Mouse (Mus musculus) intestine, embryonic 15.5 days (tissue): ENCODE results near the gene Ccer1. TPM values are rescaled to one million over a fixed set of nuclear protein-coding genes. Genes with fewer than 3 reads are reported as not detected.
"Not testable (repeated sequence)": the region's sequence is repeated elsewhere in the genome, so short reads cannot be mapped to it uniquely, and the experiment has no call there.

Source experiments
- ATAC-seq: fragments of 200-750 bp; cut with Nextera tagmentation; 2 replicates; pipeline ENCODE4 v1.8.0; 2017; ENCODE audit warnings: moderate TSS enrichment, moderate library complexity
- H3K27ac ChIP-seq: fragments of 300-500 bp; sonication (generic); 2 replicates; pipeline ENCODE4 v1.5.1; 2015; ENCODE audit warnings: mild to moderate bottlenecking, inconsistent platforms
- H3K27me3 ChIP-seq: fragments of 300-500 bp; sonication (generic); replicated peaks from 2 replicates; pipeline ENCODE4 v1.6.1; 2015; ENCODE audit warnings: inconsistent platforms
- H3K36me3 ChIP-seq: fragments of 300-500 bp; sonication (generic); 2 replicates; pipeline ENCODE4 v1.6.1; 2015; ENCODE audit warnings: inconsistent platforms
- H3K4me1 ChIP-seq: fragments of 300-500 bp; sonication (generic); replicated peaks from 2 replicates; pipeline ENCODE4 v1.6.1; 2015; ENCODE audit warnings: inconsistent platforms
- H3K4me2 ChIP-seq: fragments of 300-500 bp; sonication (generic); replicated peaks from 2 replicates; pipeline ENCODE4 v1.6.1; 2015; ENCODE audit warnings: mild to moderate bottlenecking, inconsistent platforms
- H3K4me3 ChIP-seq: fragments of 300-500 bp; sonication (generic); replicated peaks from 2 replicates; pipeline ENCODE4 v1.5.1; 2015; ENCODE audit warnings: inconsistent platforms
- H3K9ac ChIP-seq: fragments of 300-500 bp; sonication (generic); 2 replicates; pipeline ENCODE4 v1.6.1; 2015; ENCODE audit warnings: inconsistent platforms
- H3K9me3 ChIP-seq: fragments of 300-500 bp; sonication (generic); 2 replicates; pipeline ENCODE4 v1.6.1; 2016; ENCODE audit warnings: inconsistent platforms
- WGBS: fragments of 180-500 bp; shearing (Covaris S2); methylation state at CpG from one replicate; pipeline ENCODE4 v1.1.7; 2015; 5-methylcytosine and 5-hydroxymethylcytosine counted together
- polyA plus RNA-seq: library from polyadenylated mRNA; unstranded; fragments of >200 nt; fragmentation: Nextera tagmentation; extraction: Ambion mirVana; gene quantifications from 2 replicates; pipeline ENCODE4 v1.2.1, GENCODE M21; 2015

The Ccer1 gene
- polyA plus RNA-seq, 1 experiment from 2014 or later, result not detected

DNA sequence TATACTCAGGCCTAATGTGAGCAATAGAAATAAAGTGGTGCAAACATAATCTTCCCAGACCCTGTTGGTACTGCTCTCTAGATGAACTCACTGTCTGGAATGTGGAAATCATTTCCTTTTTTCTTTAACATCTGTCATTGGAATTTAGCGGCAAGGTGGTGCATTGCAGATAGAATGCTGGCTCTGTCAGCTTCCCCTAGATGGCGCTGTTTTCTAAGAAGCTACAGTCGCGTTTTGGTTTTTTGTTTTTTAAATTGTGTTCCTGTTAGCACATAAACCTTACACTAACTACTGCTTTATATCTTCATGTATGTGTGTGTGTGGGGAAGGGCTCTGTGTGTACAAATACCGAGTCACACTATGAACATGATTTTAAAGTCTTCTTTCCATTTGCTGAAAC, 19.8 kb downstream of the Ccer1 start:
- ATAC-seq, result peak; percentile 45; the same call in 1 of the 2 replicates

DNA sequence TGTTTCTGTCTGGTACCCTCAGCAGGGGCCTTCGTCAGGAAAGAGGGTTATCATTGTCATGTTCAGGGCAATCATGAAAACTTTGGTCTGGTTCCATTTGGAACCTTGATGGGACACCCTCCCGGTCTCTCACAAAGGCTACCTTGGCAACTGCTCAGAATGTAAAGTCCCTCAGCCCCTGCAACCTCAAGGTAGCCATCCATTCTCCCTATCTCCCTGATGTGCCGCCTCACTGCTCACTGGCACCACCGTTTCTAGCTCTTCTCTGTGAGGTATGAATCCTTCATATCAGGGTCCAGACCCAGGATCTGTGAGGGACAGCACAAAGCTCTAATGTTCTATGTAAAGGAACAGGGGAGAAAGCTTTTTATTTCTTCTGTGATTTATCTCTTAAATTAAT, 21.7 kb downstream of the Ccer1 start:
- H3K4me3 ChIP-seq, result no peak overlapping the region
- H3K27ac ChIP-seq, result no peak overlapping the region
- ATAC-seq, result no peak
- H3K4me2 ChIP-seq, result no peak overlapping the region
- no peaks in the 10 kb centered on the region for H3K36me3 ChIP-seq
- 76% methylated on average over 4 of the region's 4 CpGs for WGBS
- H3K9ac ChIP-seq, result no peak overlapping the region
- no peaks in the 10 kb centered on the region for H3K27me3 ChIP-seq
- no peaks in the 10 kb centered on the region for H3K9me3 ChIP-seq
- no peaks in the 10 kb centered on the region for H3K4me1 ChIP-seq

More for the DNA sequence above, 19.8 kb downstream of the Ccer1 start:
- H3K4me1 ChIP-seq, result no peaks in the 10 kb centered on the region
- no peak overlapping the region for H3K4me3 ChIP-seq
- H3K9me3 ChIP-seq, result no peaks in the 10 kb centered on the region
- no peak overlapping the region for H3K9ac ChIP-seq
- no peak overlapping the region for H3K4me2 ChIP-seq
- H3K27ac ChIP-seq, result no peak overlapping the region
- H3K36me3 ChIP-seq, result no peaks in the 10 kb centered on the region
- 3% methylated on average over 5 of the region's 5 CpGs for WGBS
- H3K27me3 ChIP-seq, result no peaks in the 10 kb centered on the region

DNA sequence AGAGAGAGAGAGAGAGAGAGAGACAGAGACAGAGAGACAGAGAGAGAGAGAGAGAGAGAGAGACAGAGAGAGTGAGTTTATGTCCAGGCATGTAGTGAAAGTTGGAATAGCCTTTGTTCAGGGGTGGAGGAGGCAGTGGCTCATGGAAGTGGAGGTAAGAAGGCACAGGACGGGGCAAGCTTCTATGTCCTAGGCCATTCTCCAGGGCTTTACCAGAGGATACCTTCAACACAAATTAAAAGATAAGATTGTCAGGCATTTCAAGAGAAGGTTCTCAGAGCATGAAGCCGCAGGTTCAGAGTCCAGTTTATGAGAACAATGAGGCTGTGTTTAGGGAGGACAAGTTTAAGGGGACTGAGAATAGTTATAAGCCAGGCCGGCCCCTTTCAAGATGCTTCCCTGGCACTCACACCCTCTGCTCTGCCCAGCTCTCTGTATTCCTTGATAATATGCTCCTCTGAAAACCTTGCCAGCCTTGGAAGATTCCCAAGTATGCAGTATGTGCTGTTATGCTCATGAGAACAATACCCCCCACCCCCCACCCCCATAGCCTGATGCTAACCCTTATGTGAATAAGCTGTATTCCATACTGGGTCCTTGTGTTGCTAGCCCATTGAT, 22.5 kb downstream of the Ccer1 start:
- Histone ChIP-seq H3K36me3 (no peaks in the 10 kb centered on the region), H3K4me2 (no peak overlapping the region), H3K4me3 (no peak overlapping the region), H3K9ac (no peak overlapping the region), H3K27ac (no peak overlapping the region), H3K9me3 (no peaks in the 10 kb centered on the region), H3K27me3 (no peaks in the 10 kb centered on the region), H3K4me1 (no peaks in the 10 kb centered on the region)
- ATAC-seq, result peak; percentile 75; the same call in 1 of the 2 replicates
- 70% methylated on average over 3 of the region's 3 CpGs for WGBS

DNA sequence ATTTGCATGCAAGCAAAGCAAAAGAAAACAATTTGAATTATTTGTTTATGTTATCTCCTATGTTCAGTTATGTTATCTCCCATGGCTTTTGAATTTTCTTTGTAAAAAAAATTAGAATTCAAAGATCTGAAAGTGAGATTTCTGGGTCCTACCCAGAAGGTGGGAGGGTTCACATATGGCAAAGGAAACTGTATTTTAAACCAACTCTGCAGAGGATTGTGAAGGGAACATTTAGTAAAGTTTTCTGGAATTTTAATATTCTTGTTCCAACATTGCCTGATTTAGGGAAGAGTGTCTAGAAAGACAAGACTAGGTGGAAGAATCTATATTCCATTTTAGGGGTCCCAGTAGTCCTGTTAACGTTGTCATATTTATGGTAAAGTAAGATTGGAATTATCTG, 24.4 kb downstream of the Ccer1 start:
- Histone ChIP-seq H3K4me3 (no peak overlapping the region), H3K4me1 (no peaks in the 10 kb centered on the region), H3K27ac (no peak overlapping the region), H3K27me3 (no peaks in the 10 kb centered on the region), H3K36me3 (no peaks in the 10 kb centered on the region), H3K9me3 (no peaks in the 10 kb centered on the region), H3K9ac (no peak overlapping the region), H3K4me2 (no peak overlapping the region)
- no peak for ATAC-seq
- WGBS, result 79% methylated on average over 1 of the region's 1 CpGs

DNA sequence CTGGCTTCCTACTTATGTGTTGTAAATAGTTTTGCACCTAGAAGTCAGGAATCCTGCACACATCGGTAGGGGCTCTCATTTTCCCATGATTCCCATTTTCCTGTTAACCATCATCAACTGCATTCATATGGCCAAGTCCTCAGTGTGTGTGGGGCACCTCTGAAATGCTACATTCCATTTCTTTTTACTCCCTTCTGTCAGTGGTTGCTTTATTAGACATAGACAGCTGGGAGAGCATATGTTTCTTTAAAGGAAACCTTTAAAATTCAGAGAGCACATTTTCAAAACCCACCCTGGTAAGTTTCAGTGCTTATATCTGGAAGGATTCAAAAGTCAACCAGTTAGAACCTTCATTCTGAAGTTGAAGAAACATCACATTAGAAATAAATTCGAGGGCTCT, 25.2 kb downstream of the Ccer1 start:
- Histone ChIP-seq H3K4me3 (no peak overlapping the region), H3K4me2 (no peak overlapping the region), H3K9ac (no peak overlapping the region), H3K27me3 (no peaks in the 10 kb centered on the region), H3K36me3 (no peaks in the 10 kb centered on the region), H3K9me3 (no peaks in the 10 kb centered on the region), H3K27ac (no peak overlapping the region), H3K4me1 (no peaks in the 10 kb centered on the region)
- no peak for ATAC-seq
- 69% methylated on average over 2 of the region's 2 CpGs for WGBS

DNA sequence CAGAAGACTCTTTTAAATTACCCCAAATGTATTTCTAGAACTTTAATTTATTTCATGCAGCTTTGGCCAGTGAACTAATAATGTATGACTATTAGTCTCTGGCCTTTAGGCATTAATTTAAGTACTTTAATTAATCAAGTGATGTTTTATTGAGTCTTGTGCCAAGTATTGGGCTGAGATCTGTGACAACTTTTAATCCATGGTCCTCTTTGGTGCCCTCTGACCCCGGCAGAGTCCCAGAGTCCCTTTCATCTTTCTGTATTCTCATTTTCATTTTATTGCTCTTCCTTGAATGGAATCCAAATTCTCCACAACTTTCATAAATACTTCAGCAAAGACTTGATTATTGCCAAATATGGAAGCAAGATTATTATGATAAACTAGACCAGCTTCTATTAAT, 27.8 kb downstream of the Ccer1 start:
- Histone ChIP-seq H3K27ac (no peak overlapping the region), H3K4me2 (no peak overlapping the region), H3K36me3 (no peaks in the 10 kb centered on the region), H3K27me3 (no peaks in the 10 kb centered on the region), H3K9me3 (no peaks in the 10 kb centered on the region), H3K9ac (no peak overlapping the region), H3K4me1 (no peaks in the 10 kb centered on the region), H3K4me3 (no peak overlapping the region)
- WGBS, result 57% methylated on average over 1 of the region's 1 CpGs
- ATAC-seq, result no peak

DNA sequence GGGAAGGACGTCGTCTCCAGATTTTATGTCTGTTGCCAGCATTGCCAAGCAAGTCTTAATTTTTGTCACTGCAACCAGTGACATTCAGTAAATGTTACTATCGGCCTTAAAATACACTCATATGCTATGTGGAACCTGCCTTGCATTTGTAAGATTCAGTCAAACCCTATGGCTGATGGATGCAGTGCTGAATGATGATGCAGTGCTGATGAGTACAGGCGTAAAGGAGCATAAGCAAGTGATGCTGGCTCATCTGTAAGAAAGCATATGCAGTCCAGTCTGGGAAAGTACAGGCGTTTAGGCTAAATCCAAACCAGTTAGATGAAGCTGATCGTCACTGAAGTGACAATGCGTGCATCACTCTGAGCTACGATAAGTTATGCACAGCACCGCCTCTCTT, 29.9 kb downstream of the Ccer1 start:
- Histone ChIP-seq H3K9ac (no peak overlapping the region), H3K4me3 (no peak overlapping the region), H3K27ac (no peak overlapping the region), H3K27me3 (no peaks in the 10 kb centered on the region), H3K36me3 (no peaks in the 10 kb centered on the region), H3K9me3 (no peaks in the 10 kb centered on the region), H3K4me2 (no peak overlapping the region), H3K4me1 (no peaks in the 10 kb centered on the region)
- ATAC-seq, result no peak
- 96% methylated on average over 9 of the region's 9 CpGs for WGBS

DNA sequence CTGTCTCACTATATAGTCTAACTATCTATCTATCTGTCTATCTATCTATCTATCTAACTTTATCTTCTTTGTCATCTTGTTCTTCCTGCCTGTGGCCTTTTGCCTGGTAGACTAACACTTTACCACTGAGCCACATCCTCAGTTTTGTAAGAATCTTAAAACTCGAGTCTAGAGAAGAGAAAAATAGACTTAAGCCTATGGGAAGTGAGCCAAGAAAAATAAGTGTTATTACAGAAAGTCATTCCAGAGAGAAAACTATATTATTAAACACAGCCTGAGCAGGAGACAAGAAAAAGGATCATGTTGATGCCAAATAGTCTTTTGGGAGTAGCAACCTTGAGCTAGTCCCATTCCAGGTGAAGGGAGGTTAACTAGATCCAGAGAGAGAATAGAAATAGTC, 33.1 kb downstream of the Ccer1 start:
- Histone ChIP-seq H3K4me1 (no peaks in the 10 kb centered on the region), H3K36me3 (no peaks in the 10 kb centered on the region), H3K27me3 (no peaks in the 10 kb centered on the region), H3K4me2 (no peak overlapping the region), H3K9ac (no peak overlapping the region), H3K4me3 (no peak overlapping the region), H3K9me3 (no peaks in the 10 kb centered on the region), H3K27ac (no peak overlapping the region)
- 28% methylated on average over 1 of the region's 1 CpGs for WGBS
- ATAC-seq, result no peak

DNA sequence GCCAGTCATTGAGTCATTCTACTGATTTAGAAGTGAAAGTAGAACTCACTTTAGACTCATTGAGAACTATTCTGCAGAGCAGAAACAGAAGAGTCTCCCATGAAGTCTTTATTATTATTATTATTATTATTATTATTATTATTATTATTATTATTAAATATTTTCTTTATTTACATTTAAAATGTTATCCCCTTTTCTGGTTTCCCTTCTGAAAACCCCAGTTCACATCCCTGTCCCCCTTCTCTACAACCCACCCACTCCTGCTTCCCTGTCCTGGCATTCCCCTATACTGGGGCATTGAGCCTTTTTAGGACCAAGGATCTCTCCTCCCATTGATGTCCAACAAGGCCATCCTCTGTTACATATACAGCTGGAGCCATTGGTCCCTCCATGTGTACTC, 33.8 kb downstream of the Ccer1 start, which contains the start of gene C030005K15Rik:
Gene C030005K15Rik (minus strand): TSS at position 101 of the 400 bp plus-strand sequence.
- not testable (repeated sequence) for H3K4me3 ChIP-seq, H3K27ac ChIP-seq, ATAC-seq, H3K4me2 ChIP-seq, H3K27me3 ChIP-seq, H3K36me3 ChIP-seq, H3K9ac ChIP-seq, H3K9me3 ChIP-seq, H3K4me1 ChIP-seq

Other genes starting within 250 kb of the Ccer1 start
- gene Dcn, start 213.4 kb upstream of the Ccer1 start, polyA plus RNA-seq, result 413 and 497 TPM in 2 replicates
- gene Lum, start 127.9 kb upstream of the Ccer1 start, polyA plus RNA-seq, result 233 and 290 TPM in 2 replicates
- 0.20 and 0.25 TPM in 2 replicates for gene Kera, start 86.2 kb upstream of the Ccer1 start, polyA plus RNA-seq
- gene Epyc, start 49.0 kb upstream of the Ccer1 start, polyA plus RNA-seq, result 0.35 and 0.48 TPM in 2 replicates
- not detected in 2 replicates for gene C030005K15Rik, start 33.7 kb downstream of the Ccer1 start, polyA plus RNA-seq